Mouse (Mus musculus): ENCODE results near the gene Trpm6.

The Trpm6 gene

GRCm38 (mm10) chr19:18749598-18750339 is at the start of gene Trpm6:
Gene Trpm6, plus strand, starts transcription at chr19:18749983.
- DNase-seq (ENCODE audit: low spot score), result peak; percentile 7

GRCm38 (mm10) chr19:18708101-18708500 is 41.7 kb upstream of the Trpm6 start:
- no peak for DNase-seq (ENCODE audit: low spot score)

- no peak for DNase-seq (ENCODE audit: low spot score)
Observed at GRCm38 (mm10) chr19:18710903-18711302, 38.9 kb upstream of the Trpm6 start.

- no peak for DNase-seq (ENCODE audit: low spot score)
Observed at GRCm38 (mm10) chr19:18711589-18711988, 38.2 kb upstream of the Trpm6 start.

GRCm38 (mm10) chr19:18712153-18712865 is 37.5 kb upstream of the Trpm6 start:
- no peak for DNase-seq (ENCODE audit: low spot score)

GRCm38 (mm10) chr19:18712866-18713300 is 36.9 kb upstream of the Trpm6 start, which contains the start of gene D030056L22Rik:
Gene D030056L22Rik, plus strand, starts transcription at chr19:18713193.
- peak; percentile 98 for DNase-seq (ENCODE audit: low spot score)

- DNase-seq (ENCODE audit: low spot score), result peak; percentile 54
Observed at GRCm38 (mm10) chr19:18713357-18713756, 36.4 kb upstream of the Trpm6 start.

GRCm38 (mm10) chr19:18716374-18716773 is 33.4 kb upstream of the Trpm6 start:
- DNase-seq (ENCODE audit: low spot score), result no peak

- DNase-seq (ENCODE audit: low spot score), result no peak
Observed at GRCm38 (mm10) chr19:18720337-18720736, 29.4 kb upstream of the Trpm6 start.

GRCm38 (mm10) chr19:18725186-18725585 is 24.6 kb upstream of the Trpm6 start:
- no peak for DNase-seq (ENCODE audit: low spot score)

- no peak for DNase-seq (ENCODE audit: low spot score)
Observed at GRCm38 (mm10) chr19:18730255-18730654, 19.5 kb upstream of the Trpm6 start.

GRCm38 (mm10) chr19:18731077-18731476 is 18.7 kb upstream of the Trpm6 start:
- no peak for DNase-seq (ENCODE audit: low spot score)

- DNase-seq (ENCODE audit: low spot score), result no peak
Observed at GRCm38 (mm10) chr19:18735901-18736300, 13.9 kb upstream of the Trpm6 start.

- DNase-seq (ENCODE audit: low spot score), result no peak
Observed at GRCm38 (mm10) chr19:18739146-18739545, 10.6 kb upstream of the Trpm6 start.

GRCm38 (mm10) chr19:18743946-18744345 is 5.8 kb upstream of the Trpm6 start:
- no peak for DNase-seq (ENCODE audit: low spot score)

- DNase-seq (ENCODE audit: low spot score), result no peak
Observed at GRCm38 (mm10) chr19:18746576-18747340, 3.0 kb upstream of the Trpm6 start.

GRCm38 (mm10) chr19:18747379-18747778 is 2.4 kb upstream of the Trpm6 start:
- no peak for DNase-seq (ENCODE audit: low spot score)

GRCm38 (mm10) chr19:18757191-18757590 is 7.4 kb downstream of the Trpm6 start:
- no peak for DNase-seq (ENCODE audit: low spot score)

- no peak for DNase-seq (ENCODE audit: low spot score)
Observed at GRCm38 (mm10) chr19:18757706-18758105, 7.9 kb downstream of the Trpm6 start.

- no peak for DNase-seq (ENCODE audit: low spot score)
Observed at GRCm38 (mm10) chr19:18758269-18758668, 8.5 kb downstream of the Trpm6 start.

- DNase-seq (ENCODE audit: low spot score), result no peak
Observed at GRCm38 (mm10) chr19:18758916-18759315, 9.1 kb downstream of the Trpm6 start.

- DNase-seq (ENCODE audit: low spot score), result no peak
Observed at GRCm38 (mm10) chr19:18766399-18766798, 16.6 kb downstream of the Trpm6 start.

- DNase-seq (ENCODE audit: low spot score), result no peak
Observed at GRCm38 (mm10) chr19:18771048-18771447, 21.3 kb downstream of the Trpm6 start.

Data from testis, postnatal 14 days (tissue).